Mouse (Mus musculus): Measurements from ENCODE around the gene Fzd4. TPM values are rescaled to one million over a fixed set of nuclear protein-coding genes. Genes with fewer than 3 reads are reported as not detected.

The Fzd4 gene
- polyA plus RNA-seq, 1 experiment from 2014 or later, result 8.9 TPM

DNA sequence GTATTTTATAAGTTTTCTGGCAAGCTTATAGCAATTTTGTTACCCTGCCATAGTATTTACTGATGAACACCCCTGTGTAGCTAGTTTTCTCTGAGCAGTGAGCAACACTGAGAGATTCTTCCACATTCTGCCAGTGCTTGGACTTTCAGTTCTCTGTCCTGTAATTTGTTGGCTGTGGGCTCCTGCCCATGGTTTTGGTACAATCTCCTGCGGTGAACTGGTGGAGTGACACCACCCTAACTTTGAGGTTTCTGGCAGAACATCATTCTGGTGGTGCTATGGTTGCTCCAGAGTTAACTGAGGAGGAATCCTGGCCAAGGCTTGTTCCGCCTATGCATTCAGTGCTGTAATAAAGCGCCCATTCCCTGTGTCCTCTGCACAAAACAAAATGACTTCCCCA, 21.3 kb upstream of the Fzd4 start:
- no peak for ATAC-seq (ENCODE audit: insufficient number of reproducible peaks, low FRiP score, low TSS enrichment, low read depth)
- H3K9ac ChIP-seq, result no peak overlapping the region
- H3K4me3 ChIP-seq (replicated peaks), result no peak overlapping the region
- H3K36me3 ChIP-seq, result no peaks in the 10 kb centered on the region
- H3K4me2 ChIP-seq (replicated peaks), result no peak overlapping the region
- H3K27ac ChIP-seq (replicated peaks), result no peak overlapping the region
- 82% methylated on average over 3 of the region's 3 CpGs for WGBS
- H3K27me3 ChIP-seq, result no peaks in the 10 kb centered on the region
- 0 out of 2 replicates have a peak, but pooled peaks cover 2% of the 10 kb centered on the region for H3K4me1 ChIP-seq
- H3K9me3 ChIP-seq (replicated peaks), result no peaks in the 10 kb centered on the region

DNA sequence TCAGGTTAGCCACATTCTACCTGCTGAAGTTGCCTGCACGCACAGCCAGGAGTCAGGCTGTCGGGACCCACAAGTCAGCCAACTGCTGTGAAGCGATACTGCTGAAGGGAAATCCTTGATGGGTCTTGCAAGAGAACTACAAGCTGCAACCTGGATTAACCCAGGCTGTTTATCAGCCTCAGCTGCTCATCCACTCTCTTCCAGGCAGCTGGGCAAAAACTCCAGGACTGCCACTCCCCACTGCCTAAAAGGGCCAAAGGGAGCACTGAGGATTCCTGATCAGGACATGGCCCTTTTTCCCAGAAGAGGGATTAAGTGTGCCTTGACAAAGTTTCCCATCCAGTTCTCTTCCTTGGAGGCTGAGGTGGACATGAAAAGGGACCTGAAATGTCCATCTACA, 15.2 kb upstream of the Fzd4 start:
- 0 out of 2 replicates have a peak, but pooled peaks have one; percentile 15 for ATAC-seq (ENCODE audit: insufficient number of reproducible peaks, low FRiP score, low TSS enrichment, low read depth)

DNA sequence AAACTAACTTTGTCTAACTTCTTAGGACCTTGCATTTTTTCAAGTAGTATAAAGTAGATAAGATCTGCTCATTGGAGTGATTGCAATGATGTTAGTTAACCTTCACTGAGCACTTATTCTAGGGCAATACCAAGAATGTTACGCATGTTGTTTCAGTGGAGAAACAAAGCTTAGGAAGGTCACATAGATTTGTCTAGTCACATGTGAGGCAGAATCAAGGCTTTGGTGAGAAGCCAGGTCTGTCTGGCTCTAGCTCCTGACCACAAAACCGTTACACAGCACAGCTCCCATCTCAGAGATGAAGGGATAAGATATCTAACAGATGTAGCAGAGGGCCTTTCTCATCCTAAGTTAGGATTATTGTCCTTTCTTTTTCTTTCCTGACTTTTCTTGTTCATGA, 13.5 kb upstream of the Fzd4 start:
- 0 out of 2 replicates have a peak, but pooled peaks cover 2% of the 10 kb centered on the region for H3K4me1 ChIP-seq
- no peaks in the 10 kb centered on the region for H3K27me3 ChIP-seq
- ATAC-seq (ENCODE audit: insufficient number of reproducible peaks, low FRiP score, low TSS enrichment, low read depth), result no peak
- no peak overlapping the region for H3K9ac ChIP-seq
- no peak overlapping the region for H3K27ac ChIP-seq (replicated peaks)
- H3K36me3 ChIP-seq, result no peaks in the 10 kb centered on the region
- H3K4me2 ChIP-seq (replicated peaks), result no peak overlapping the region
- no peak overlapping the region for H3K4me3 ChIP-seq (replicated peaks)
- no peaks in the 10 kb centered on the region for H3K9me3 ChIP-seq (replicated peaks)
- WGBS, result 70% methylated on average over 2 of the region's 2 CpGs

More for the DNA sequence above, 15.2 kb upstream of the Fzd4 start:
- Histone ChIP-seq H3K4me2 (replicated peaks) (no peak overlapping the region), H3K4me3 (replicated peaks) (no peak overlapping the region), H3K36me3 (no peaks in the 10 kb centered on the region), H3K27me3 (no peaks in the 10 kb centered on the region), H3K9ac (no peak overlapping the region), H3K27ac (replicated peaks) (no peak overlapping the region), H3K4me1 (0 out of 2 replicates have a peak, but pooled peaks cover 2% of the 10 kb centered on the region), H3K9me3 (replicated peaks) (no peaks in the 10 kb centered on the region)
- WGBS, result 74% methylated on average over 3 of the region's 3 CpGs

DNA sequence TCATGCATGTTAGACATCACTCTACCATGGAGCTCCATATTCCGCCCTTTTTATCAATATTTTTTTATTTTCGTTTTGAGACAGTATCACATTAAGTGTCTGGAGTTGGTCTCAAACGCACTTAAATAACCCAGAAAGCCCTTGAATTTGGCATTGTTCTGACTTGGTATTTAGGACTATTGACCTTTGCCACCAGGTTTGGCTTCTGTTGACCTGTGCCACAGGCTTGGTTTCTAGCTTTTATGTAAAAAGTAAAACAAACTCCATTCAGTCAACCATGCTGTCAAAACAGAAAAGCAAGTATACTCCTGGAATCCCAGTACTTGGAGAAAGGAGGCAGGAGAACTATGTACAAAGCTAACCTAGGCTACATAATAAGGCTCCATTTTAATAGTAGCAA, 12.9 kb upstream of the Fzd4 start:
- H3K4me3 ChIP-seq (replicated peaks), result no peak overlapping the region
- H3K36me3 ChIP-seq, result no peaks in the 10 kb centered on the region
- H3K4me2 ChIP-seq (replicated peaks), result no peak overlapping the region
- H3K27me3 ChIP-seq, result no peaks in the 10 kb centered on the region
- H3K9ac ChIP-seq, result no peak overlapping the region
- H3K4me1 ChIP-seq, result 0 out of 2 replicates have a peak, but pooled peaks cover 2% of the 10 kb centered on the region
- no peak overlapping the region for H3K27ac ChIP-seq (replicated peaks)
- ATAC-seq (ENCODE audit: insufficient number of reproducible peaks, low FRiP score, low TSS enrichment, low read depth), result no peak
- H3K9me3 ChIP-seq (replicated peaks), result no peaks in the 10 kb centered on the region
- WGBS, result 84% methylated on average over 3 of the region's 3 CpGs

DNA sequence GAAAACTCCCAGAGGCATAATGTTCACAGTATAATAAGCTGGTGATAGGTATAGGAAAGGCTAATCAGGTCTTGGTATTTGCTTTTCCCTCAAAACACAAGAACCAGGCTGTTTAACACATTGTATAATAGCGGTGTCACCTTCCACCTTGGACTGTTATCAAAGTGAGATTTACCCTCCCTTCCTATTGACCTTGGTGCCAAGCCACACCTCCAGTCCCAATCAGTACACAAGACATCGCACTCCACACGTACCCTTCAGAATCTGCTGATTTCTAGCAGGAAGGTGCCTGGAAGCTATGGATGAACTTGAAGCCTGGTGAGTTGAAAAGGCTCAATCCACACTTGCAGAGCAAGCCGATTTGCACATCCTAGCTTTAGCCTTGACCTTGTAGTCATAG, 12.3 kb upstream of the Fzd4 start:
- Histone ChIP-seq H3K4me1 (no peaks in the 10 kb centered on the region), H3K27ac (replicated peaks) (no peak overlapping the region), H3K4me3 (replicated peaks) (no peak overlapping the region), H3K4me2 (replicated peaks) (no peak overlapping the region), H3K9me3 (replicated peaks) (no peaks in the 10 kb centered on the region), H3K9ac (no peak overlapping the region), H3K27me3 (no peaks in the 10 kb centered on the region), H3K36me3 (no peaks in the 10 kb centered on the region)
- no peak for ATAC-seq (ENCODE audit: insufficient number of reproducible peaks, low FRiP score, low TSS enrichment, low read depth)
- WGBS, result 69% methylated on average over 4 of the region's 4 CpGs

DNA sequence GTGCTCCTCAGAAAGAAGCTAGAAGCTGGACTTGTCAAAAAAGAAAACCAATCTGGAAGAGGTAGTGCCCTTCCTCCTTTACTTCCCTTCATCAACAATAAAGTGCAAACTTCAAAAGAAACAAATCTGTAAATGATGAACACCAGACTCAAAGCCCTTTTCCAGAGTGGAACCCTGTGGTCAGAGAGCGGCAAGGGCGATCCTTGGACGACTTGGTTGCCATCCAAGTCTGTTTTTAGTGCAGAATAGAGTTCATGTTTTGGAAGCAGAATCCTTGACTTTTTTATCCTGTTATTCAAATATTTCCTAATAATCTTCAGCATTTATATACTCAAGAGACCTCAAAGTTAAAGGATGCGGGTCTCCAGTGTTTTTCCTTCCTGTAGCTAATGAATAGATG, 11.8 kb upstream of the Fzd4 start:
- H3K9ac ChIP-seq, result no peak overlapping the region
- no peaks in the 10 kb centered on the region for H3K27me3 ChIP-seq
- H3K4me3 ChIP-seq (replicated peaks), result no peak overlapping the region
- H3K4me1 ChIP-seq, result no peaks in the 10 kb centered on the region
- H3K27ac ChIP-seq (replicated peaks), result no peak overlapping the region
- WGBS, result 65% methylated on average over 4 of the region's 4 CpGs
- H3K9me3 ChIP-seq (replicated peaks), result no peaks in the 10 kb centered on the region
- H3K36me3 ChIP-seq, result no peaks in the 10 kb centered on the region
- no peak overlapping the region for H3K4me2 ChIP-seq (replicated peaks)
- no peak for ATAC-seq (ENCODE audit: insufficient number of reproducible peaks, low FRiP score, low TSS enrichment, low read depth)

DNA sequence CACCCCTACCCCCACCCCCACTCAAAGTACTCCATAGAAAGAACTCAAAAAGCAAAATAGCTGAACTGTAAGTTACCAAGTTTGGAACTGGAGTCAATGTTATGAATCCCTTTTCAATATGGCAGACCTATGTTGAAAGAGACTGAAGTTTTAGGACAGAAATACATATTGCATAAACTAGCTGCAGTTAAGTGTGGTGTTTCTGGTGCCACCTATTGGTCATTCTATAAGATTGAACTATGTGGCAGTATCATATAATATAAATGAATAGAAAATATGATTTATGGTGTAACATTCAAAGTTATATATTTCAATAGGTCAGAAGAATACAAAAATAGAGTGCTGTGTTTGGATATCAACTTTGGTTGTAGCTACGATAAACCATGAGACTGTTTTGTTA, 11.3 kb upstream of the Fzd4 start:
- Histone ChIP-seq H3K36me3 (no peaks in the 10 kb centered on the region), H3K27ac (replicated peaks) (no peak overlapping the region), H3K9me3 (replicated peaks) (no peaks in the 10 kb centered on the region), H3K4me3 (replicated peaks) (no peak overlapping the region), H3K4me2 (replicated peaks) (no peak overlapping the region), H3K4me1 (no peaks in the 10 kb centered on the region), H3K9ac (no peak overlapping the region), H3K27me3 (no peaks in the 10 kb centered on the region)
- 96% methylated on average over 1 of the region's 1 CpGs for WGBS
- ATAC-seq (ENCODE audit: insufficient number of reproducible peaks, low FRiP score, low TSS enrichment, low read depth), result no peak

DNA sequence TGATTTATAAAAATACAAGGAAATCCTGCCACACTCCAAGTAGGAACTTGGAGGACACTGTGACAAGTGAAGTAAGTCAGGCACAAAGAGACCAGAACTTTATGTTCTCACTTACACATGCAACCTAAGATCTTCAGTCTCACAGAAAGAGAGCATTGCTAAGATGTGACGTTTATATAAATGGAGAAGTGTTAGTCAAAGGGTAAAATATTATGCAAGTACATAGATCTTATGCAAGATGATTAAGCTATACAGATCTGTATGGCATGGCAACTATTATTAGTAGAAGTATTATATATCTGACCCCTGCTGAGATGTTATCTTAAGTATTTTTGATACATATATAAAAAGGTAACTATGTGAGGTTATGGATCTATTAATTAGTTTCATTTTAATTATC, 8.8 kb upstream of the Fzd4 start:
- H3K27ac ChIP-seq (replicated peaks), result no peak overlapping the region
- no peak for ATAC-seq (ENCODE audit: insufficient number of reproducible peaks, low FRiP score, low TSS enrichment, low read depth)

DNA sequence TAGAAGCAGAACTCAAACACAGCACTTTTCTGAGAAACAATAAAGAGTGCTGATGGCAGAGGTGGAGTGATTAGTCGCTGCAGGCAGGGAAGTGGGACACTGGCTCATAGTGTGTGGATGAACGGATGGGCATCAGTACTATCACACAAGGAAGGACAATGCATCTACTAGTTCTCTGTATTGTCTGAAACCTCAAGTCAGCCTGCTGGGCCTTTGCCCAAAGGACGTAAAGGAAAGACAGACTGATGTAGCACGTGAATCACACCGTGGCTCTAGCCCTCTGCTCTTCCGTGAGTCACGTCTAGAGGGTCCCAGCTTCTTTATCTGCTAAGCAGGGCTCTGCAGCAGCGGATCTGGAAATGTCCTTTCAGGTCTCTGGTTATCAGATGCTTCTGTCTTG, 7.8 kb upstream of the Fzd4 start:
- H3K9ac ChIP-seq, result no peak overlapping the region
- ATAC-seq (ENCODE audit: insufficient number of reproducible peaks, low FRiP score, low TSS enrichment, low read depth), result no peak
- 74% methylated on average over 8 of the region's 8 CpGs for WGBS

More for the DNA sequence above, 8.8 kb upstream of the Fzd4 start:
- Histone ChIP-seq H3K36me3 (no peaks in the 10 kb centered on the region), H3K9ac (no peak overlapping the region), H3K4me1 (no peaks in the 10 kb centered on the region), H3K4me2 (replicated peaks) (no peak overlapping the region), H3K9me3 (replicated peaks) (no peaks in the 10 kb centered on the region), H3K4me3 (replicated peaks) (no peak overlapping the region), H3K27me3 (no peaks in the 10 kb centered on the region)
- 79% methylated on average over 1 of the region's 1 CpGs for WGBS

DNA sequence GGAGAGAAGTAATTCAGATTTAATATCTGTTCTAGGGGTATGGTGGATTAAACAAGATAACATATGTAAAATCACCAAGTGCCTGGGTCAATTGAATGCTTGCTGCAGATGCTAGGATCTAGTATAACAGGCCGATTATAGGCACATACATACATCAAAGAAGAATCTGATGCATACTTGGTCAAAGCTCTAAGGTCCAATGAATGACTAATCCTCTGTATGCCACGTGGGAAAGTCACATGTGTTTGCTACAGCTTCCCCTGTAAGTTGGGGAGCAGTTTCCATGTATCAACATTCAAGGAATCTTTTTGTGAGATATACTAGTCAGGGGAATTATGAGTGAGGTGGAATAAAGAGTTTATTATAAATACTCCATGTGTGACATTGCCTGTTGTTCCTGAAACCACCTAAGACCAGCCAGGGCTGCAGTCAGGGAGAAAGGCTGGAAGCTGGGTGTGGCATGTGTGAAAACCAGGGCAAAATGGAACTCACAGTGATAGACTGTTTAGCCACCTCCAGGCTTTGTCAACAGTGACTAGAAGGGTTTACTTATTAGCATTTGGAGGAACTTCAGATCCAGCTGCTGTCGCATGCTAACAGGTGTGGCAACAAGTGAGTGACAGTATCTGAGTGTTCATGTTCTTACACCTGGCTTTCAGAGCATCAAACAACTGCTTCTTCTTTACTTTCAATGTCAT, 6.2 kb upstream of the Fzd4 start:
- WGBS, result 55% methylated on average over 3 of the region's 3 CpGs
- Histone ChIP-seq H3K4me2 (replicated peaks) (no peak overlapping the region), H3K4me1 (peaks cover under 1% of the 10 kb centered on the region; the same call in 1 of the 2 replicates), H3K9me3 (replicated peaks) (no peaks in the 10 kb centered on the region), H3K27me3 (0 out of 2 replicates have a peak, but pooled peaks cover 10% of the 10 kb centered on the region), H3K36me3 (no peaks in the 10 kb centered on the region), H3K9ac (no peak overlapping the region), H3K4me3 (replicated peaks) (no peak overlapping the region), H3K27ac (replicated peaks) (no peak overlapping the region)
- no peak for ATAC-seq (ENCODE audit: insufficient number of reproducible peaks, low FRiP score, low TSS enrichment, low read depth)

More for the DNA sequence above, 7.8 kb upstream of the Fzd4 start:
- H3K27me3 ChIP-seq, result no peaks in the 10 kb centered on the region
- H3K4me3 ChIP-seq (replicated peaks), result no peak overlapping the region
- no peak overlapping the region for H3K27ac ChIP-seq (replicated peaks)
- no peak overlapping the region for H3K4me2 ChIP-seq (replicated peaks)
- no peaks in the 10 kb centered on the region for H3K9me3 ChIP-seq (replicated peaks)
- H3K4me1 ChIP-seq, result no peaks in the 10 kb centered on the region
- H3K36me3 ChIP-seq, result no peaks in the 10 kb centered on the region

DNA sequence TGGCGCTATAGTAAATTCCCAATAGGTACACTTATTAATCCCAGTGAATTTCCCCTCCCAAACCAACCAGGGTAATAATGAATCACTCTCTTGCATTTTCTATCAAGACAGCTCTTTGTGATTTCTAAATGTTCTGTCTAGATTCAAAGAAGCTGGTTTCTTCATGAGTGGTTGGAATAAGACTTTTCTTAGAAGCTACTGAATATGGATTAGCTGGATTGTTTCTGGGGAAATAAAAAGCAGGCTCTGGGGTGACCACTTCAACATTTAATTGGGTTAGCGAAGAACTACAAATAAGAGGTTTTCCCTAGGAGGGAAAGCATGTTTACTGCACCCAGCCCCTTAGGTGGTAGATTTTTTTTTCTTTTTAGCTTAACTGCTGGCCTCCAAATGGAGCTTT, 3.4 kb upstream of the Fzd4 start:
- H3K9me3 ChIP-seq (replicated peaks), result no peaks in the 10 kb centered on the region
- no peak for ATAC-seq (ENCODE audit: insufficient number of reproducible peaks, low FRiP score, low TSS enrichment, low read depth)
- no peak overlapping the region for H3K27ac ChIP-seq (replicated peaks)
- H3K4me3 ChIP-seq (replicated peaks), result no peak overlapping the region
- H3K36me3 ChIP-seq, result no peaks in the 10 kb centered on the region
- 72% methylated on average over 2 of the region's 2 CpGs for WGBS
- H3K27me3 ChIP-seq, result 0 out of 2 replicates have a peak, but pooled peaks cover 10% of the 10 kb centered on the region
- H3K9ac ChIP-seq, result no peak overlapping the region
- H3K4me1 ChIP-seq, result peaks cover 11% of the 10 kb centered on the region
- no peak overlapping the region for H3K4me2 ChIP-seq (replicated peaks)
